Mouse (Mus musculus) thymus, adult 2 months (tissue): ENCODE data around the gene Atp2a2. TPM values are rescaled to one million over a fixed set of nuclear protein-coding genes. Genes with fewer than 3 reads are reported as not detected.

Source experiments
- DNase-seq: peaks from one replicate; pipeline ENCODE4 v3.0.0; 2021
- H3K27ac ChIP-seq: fragments of 200-500 bp; 2 replicates; pipeline ENCODE4 v1.5.1; 2012; ENCODE audit warnings: low read length, control low read depth; ENCODE audit not compliant: control insufficient read depth, insufficient read depth
- H3K27me3 ChIP-seq: fragments of 200-500 bp; 2 replicates; pipeline ENCODE4 v1.6.1; 2012; ENCODE audit warnings: mild to moderate bottlenecking, low read length, moderate library complexity, mixed read lengths; ENCODE audit not compliant: control insufficient read depth, insufficient read depth
- H3K36me3 ChIP-seq: fragments of 200-500 bp; 2 replicates; pipeline ENCODE4 v1.6.1; 2012; ENCODE audit warnings: mild to moderate bottlenecking, low read length, moderate library complexity; ENCODE audit not compliant: control insufficient read depth, insufficient read depth
- H3K4me1 ChIP-seq: fragments of 200-500 bp; replicated peaks from 2 replicates; pipeline ENCODE4 v1.6.1; 2012; ENCODE audit warnings: low read length; ENCODE audit not compliant: control insufficient read depth, insufficient read depth
- H3K4me3 ChIP-seq: fragments of 200-500 bp; 2 replicates; pipeline ENCODE4 v1.5.1; 2012; ENCODE audit warnings: mild to moderate bottlenecking, low read length, control low read depth, moderate library complexity; ENCODE audit not compliant: control insufficient read depth, insufficient read depth
- CTCF ChIP-seq: fragments of 200-500 bp; IDR thresholded peaks from 2 replicates; pipeline ENCODE4 v1.5.1; 2012; ENCODE audit warnings: mild to moderate bottlenecking, control low read depth, low read length, moderate library complexity, borderline replicate concordance; ENCODE audit not compliant: control insufficient read depth, poor library complexity, insufficient read depth; ENCODE audit errors: extremely low read depth
- POLR2A ChIP-seq: fragments of 200-500 bp; IDR thresholded peaks from 2 replicates; pipeline ENCODE4 v1.6.1; 2012; ENCODE audit warnings: mild to moderate bottlenecking, low read length, control low read depth, moderate library complexity; ENCODE audit not compliant: control insufficient read depth, poor library complexity, insufficient read depth; ENCODE audit errors: extremely low read depth
- WGBS: fragments of 180-500 bp; shearing (Covaris S2); methylation state at CpG from one replicate; pipeline ENCODE4 v1.1.7; 2018; 5-methylcytosine and 5-hydroxymethylcytosine counted together
- polyA plus RNA-seq: library from polyadenylated mRNA; depleted of rRNA; stranded (reverse); fragments of >200 nt; gene quantifications from 2 replicates; pipeline ENCODE4 v1.2.3, GENCODE M21; 2012

Atp2a2 gene
- polyA plus RNA-seq, 1 experiment = 175 TPM

DNA sequence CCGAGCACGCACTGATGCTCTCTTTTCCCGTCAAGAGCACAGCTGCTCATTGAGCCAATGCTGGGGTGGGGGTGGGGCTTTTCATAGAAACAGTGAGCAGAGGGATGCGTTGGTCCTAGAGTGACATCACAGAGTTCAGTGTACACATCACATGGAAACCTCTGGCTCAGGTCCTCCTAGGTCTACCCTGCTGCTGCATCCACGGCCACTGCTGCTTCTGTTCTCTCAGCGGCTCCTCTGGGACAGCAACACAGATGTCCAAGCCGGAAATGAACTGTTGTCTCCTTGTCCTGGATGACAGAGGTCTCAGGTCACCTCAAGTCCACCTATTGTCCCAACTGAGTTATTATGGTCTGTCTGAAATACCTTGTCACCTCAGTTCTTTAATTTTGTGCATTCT is 52.1 kb downstream of the Atp2a2 start:
- DNase-seq = no peak
- Histone ChIP-seq H3K4me1 (no peaks in the 10 kb centered on the region), H3K36me3 (peaks cover 13% of the 10 kb centered on the region), H3K4me3 (no peak overlapping the region), H3K27me3 (no peaks in the 10 kb centered on the region), H3K27ac (no peak overlapping the region)
- WGBS = 93% methylated on average over 7 of the region's 7 CpGs
- TF ChIP-seq POLR2A (no peak), CTCF (no peak)

DNA sequence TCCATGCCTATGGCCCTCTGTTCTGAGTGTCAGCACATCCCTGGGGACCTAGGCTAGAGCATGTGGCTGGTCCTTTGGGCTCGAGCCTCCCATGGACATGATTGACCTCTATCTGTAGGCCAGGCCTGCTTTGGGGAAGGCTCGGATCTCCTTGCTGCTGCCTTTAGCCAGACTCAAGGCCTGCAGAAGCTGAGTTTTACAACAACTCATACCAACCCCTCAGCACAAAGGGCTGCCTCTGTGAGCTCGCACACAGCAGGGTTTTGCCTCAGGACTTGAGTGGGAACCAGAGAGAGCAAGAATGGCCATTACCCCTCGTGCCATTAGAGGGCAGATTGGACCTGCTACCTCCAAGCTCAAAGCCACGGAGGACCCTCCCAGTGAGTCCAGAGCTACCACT is 53.2 kb downstream of the Atp2a2 start:
- DNase-seq = no peak
- no peak for TF ChIP-seq POLR2A
- no peak for TF ChIP-seq CTCF
- no peak overlapping the region for H3K27ac ChIP-seq
- peaks cover 14% of the 10 kb centered on the region for H3K36me3 ChIP-seq
- H3K27me3 ChIP-seq = no peaks in the 10 kb centered on the region
- no peak overlapping the region for H3K4me3 ChIP-seq
- 92% methylated on average over 5 of the region's 5 CpGs for WGBS
- no peaks in the 10 kb centered on the region for H3K4me1 ChIP-seq

DNA sequence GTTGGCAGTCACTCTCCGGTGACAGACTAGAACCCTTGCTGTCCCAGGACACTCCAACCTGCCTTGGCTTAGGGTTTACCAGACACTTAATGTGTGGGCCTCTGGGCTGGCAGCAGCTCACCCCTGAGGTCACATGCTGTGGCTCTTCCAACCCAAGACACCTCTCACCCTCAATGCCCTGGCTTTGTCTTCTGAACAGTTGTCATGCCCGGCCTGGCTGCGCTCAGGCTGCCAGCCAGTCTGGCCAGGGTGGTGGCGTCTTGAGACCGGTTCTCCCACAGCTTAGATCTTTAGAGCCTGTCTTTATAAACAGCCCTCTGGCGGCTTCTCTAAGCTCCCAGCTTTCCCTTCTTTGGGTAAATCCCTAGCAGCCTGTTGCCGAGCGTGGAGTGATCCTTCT is 54.2 kb downstream of the Atp2a2 start:
- H3K27me3 ChIP-seq = no peaks in the 10 kb centered on the region
- no peak overlapping the region for H3K27ac ChIP-seq
- 95% methylated on average over 8 of the region's 8 CpGs for WGBS
- TF ChIP-seq POLR2A = no peak
- TF ChIP-seq CTCF = no peak
- H3K4me3 ChIP-seq = no peak overlapping the region
- no peaks in the 10 kb centered on the region for H3K4me1 ChIP-seq
- peaks cover 16% of the 10 kb centered on the region for H3K36me3 ChIP-seq
- DNase-seq = no peak

DNA sequence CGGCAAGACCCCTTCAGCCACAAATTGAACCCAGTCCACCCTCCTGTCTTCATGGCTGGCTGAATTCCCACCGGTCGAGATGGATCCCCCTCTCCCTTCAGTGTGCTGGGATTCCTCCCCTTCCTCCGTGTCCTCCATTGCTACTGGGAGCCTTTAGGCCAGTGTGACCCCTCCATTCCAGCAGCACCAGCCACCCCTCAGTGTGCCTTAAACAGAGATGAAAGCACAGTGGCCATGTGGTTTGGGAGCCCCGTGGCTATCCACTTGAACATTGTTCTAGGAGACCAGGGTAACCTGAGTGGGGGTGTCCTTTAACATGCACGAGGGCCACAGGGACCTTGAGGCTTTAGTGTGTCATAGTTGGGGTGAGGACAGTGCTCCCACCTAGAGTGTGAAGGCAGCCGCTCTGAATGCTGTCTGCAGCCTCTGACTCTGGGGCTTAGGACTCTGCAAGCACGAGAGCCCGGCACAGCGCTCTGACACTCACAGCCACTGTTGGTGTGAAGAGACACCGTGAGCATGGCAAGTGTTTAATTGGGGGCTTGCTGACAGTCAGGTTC is 56.9 kb downstream of the Atp2a2 start:
- WGBS = 96% methylated on average over 11 of the region's 11 CpGs
- no peaks in the 10 kb centered on the region for H3K27me3 ChIP-seq
- DNase-seq = no peak
- no peak overlapping the region for H3K27ac ChIP-seq
- H3K4me3 ChIP-seq = no peak overlapping the region
- TF ChIP-seq CTCF = no peak
- TF ChIP-seq POLR2A = no peak
- peaks cover 44% of the 10 kb centered on the region for H3K36me3 ChIP-seq
- no peaks in the 10 kb centered on the region for H3K4me1 ChIP-seq

DNA sequence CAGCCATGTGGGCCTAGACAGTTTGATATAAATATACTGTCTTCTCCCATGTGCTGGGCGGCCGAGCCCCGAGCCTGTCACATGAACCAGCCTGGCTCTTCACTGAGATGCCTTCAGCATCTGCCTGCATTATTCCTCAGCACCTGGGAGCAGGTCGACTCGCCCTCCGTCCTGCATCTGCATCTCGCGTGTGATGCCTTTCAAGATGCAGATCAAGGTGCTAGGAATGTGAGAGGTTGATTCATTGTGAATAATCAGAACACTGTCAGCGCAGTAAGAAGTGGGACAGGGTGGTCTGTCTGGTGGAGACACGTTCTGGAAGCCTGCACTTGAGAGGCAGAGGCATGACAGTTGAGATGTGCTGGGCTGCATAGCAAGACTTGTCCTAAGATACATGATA is 57.5 kb downstream of the Atp2a2 start:
- Histone ChIP-seq H3K27ac (no peak overlapping the region), H3K4me3 (no peak overlapping the region), H3K36me3 (peaks cover 50% of the 10 kb centered on the region), H3K27me3 (no peaks in the 10 kb centered on the region), H3K4me1 (no peaks in the 10 kb centered on the region)
- 98% methylated on average over 10 of the region's 10 CpGs for WGBS
- no peak for TF ChIP-seq POLR2A
- TF ChIP-seq CTCF = no peak
- DNase-seq = no peak

DNA sequence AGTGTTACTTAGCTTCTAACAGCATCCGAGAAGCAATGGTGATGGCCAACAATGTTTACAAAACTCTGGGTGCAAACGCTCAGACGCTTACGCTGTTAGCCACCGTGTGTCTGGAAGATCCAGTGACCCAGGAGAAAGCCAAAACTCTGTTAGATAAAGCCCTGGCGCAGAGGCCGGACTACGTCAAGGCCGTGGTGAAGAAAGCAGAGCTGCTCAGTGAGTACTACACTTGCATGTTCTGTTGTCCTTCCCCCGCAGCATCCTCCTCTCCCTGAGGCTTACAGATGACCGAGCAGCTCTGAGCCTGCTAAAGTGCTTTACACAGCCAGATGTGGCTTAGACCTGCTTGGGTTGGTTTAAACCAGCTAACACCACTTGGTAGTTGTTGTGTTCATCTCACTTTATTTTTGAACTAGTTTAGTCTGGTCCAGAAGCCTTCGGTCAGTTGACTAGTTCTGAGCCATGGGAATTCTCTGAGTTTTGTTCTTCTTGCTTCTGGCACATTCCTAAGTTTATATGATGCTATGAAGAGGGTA is 61.9 kb downstream of the Atp2a2 start:
- no peaks in the 10 kb centered on the region for H3K4me1 ChIP-seq
- WGBS = 98% methylated on average over 12 of the region's 12 CpGs
- peaks cover 93% of the 10 kb centered on the region for H3K36me3 ChIP-seq
- DNase-seq = no peak
- H3K27me3 ChIP-seq = no peaks in the 10 kb centered on the region
- TF ChIP-seq CTCF (no peak), POLR2A (no peak)
- no peak overlapping the region for H3K27ac ChIP-seq
- no peak overlapping the region for H3K4me3 ChIP-seq
